Mouse (Mus musculus): ENCODE results near the gene Tspan9.
A peak's percentile ranks its signal among the peaks of the same experiment; 100 is the strongest.

The Tspan9 gene

DNA sequence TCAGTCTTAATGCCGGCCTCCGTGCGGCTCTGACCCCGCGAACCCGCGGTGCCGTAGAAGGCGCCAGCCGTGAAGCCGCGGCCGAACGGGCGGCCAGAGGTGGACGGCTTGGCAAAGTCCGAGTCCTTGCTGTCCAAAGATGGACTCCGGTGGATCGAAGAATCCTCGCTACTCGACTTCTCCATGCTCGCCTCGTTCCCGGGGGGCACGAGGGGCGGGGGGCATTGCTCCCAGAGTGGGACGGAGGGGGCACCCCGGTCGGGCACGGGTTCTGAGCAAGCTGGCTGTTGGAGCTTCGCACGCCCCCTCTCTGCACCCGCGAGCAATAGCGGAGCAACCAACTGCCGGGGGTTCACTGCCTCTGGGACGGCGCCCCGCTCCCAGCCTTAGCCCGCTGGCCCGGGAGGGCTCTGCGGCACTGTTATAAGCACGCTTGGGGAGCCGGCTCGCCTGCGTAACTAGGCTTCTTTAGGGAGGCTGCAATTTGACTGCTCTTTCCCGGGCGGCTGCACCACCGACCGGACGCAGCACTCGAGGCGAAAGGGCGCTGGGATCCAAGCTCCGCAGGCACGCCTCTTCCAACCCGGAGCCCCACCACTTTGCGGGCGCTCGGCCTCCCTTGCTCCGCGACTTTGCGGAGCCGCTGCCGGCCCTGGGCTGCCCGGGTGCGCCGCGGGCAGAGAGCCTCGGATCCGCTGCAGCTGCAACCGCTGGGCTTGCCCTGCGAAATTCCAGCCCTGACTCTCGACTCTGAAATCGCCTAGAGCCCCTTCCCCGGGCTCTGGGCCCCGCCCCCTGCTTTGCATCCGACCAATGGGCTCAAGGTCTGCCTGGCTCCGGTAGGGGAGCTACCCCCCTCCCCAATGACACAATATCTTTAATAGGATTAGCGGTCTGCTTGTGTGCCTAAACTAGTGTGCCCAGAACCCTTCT is 108.8 kb downstream of the Tspan9 start:
- DNase-seq = peak; percentile 58

DNA sequence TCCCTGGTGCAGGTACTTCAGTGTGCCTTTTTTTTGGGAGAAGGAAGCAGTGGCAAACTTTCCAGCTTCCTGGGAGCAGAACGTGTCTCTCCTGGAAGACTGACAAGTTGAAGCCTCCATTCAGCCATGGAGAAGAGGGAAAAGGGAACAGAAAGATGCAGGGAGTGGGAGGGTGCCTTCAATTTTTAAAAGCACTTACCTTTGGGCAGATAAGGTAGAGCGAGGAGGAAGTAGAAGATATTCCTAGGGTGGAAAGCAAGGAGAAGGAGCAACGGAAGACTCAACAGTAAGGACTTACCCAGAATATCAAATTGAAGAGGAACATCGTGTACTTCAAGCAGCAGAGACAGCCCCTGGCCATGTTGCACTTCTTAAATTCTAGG is 109.5 kb downstream of the Tspan9 start:
- no peak for DNase-seq

DNA sequence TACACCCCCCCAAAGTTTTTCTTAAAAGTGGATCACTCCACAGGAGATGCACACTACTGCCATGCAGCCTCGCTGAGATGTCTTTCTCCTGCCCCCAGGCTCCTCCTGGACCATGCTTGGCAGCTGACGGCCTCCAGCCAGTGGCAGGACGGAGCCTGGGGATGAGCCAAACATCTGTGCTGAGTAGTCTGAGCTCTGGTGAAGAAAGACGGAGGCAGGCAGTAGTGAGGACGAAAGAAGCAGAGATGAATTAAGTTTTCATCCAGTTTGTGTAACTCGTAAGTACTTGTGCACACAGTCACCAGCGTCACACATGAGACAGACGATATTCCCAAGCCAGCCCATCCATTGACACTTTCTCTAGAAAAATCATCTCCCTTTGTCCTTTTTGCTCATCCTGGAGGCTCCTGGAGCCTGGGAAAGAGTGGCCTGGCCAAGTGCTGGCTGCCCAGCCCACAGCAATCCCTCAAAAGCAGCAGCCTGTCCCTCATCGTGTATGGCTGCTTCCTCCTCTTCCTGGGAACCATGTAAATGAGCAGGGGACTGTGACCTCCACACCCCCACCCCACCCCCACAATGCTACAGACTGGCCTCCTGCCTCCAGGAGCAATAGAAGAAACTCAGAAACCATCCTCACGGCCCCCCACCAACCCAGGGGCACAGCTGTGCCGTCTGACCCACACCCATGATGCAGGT is 110.1 kb downstream of the Tspan9 start:
- DNase-seq = no peak

DNA sequence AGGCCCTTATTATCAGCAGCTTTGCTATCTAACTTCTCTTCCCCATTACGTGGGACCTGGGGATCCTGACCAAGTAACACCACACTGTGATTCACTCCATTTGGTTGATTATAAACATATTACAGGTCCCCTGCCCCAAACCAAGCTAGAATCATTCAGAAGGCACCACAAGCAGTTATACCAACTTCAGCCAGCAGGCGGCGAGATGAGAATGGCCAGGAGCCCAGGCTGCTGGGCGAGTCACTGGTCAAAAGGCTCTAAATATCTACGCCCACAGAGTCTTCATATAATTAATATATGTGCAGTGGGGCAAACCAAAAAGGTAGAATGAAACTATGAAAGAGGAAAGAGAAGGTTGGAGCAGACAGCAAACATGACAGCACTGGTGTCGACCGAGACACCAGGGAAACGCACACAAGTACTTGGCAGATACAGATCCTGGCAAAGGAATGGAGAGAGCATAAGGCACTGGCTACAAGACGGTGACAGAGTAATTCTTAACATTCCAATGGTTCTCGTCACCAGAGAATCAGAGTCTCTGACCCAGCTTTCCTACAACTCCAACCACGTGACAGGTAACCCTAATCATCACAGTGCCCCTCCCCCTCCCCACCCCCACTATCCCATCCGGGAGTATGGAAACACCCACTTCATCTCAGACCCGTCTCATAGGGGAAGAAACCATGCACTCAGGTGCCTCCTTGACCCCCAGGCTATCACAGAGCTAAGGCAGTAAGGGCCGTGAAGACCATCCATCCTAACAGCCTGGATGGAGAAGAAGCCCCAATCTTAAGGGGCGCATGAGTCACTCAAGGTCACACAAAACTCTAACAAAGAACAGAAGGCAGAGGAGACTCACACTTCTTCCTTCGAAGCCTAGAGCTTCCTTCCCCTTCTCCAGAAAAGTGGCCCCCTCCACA is 110.9 kb downstream of the Tspan9 start:
- DNase-seq = peak; percentile 73

DNA sequence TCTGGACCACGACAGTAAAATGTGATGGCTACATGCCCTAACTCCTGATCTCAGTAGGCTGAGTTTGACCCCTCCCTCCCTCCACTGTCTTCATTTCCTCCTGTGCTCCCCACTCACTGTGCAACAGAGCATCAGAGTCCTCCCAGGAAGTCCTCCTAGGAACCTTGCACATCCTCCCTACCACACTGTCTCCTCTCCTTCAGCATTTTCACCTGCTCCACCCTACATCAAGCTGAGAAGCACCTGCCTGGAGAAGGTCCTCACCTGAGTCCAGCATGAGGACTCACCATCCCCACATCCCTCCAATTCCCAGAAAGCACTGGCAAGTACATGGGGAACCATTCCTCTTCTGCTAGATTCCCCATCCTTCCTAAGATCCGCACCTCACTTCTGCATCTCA is 111.8 kb downstream of the Tspan9 start:
- no peak for DNase-seq

DNA sequence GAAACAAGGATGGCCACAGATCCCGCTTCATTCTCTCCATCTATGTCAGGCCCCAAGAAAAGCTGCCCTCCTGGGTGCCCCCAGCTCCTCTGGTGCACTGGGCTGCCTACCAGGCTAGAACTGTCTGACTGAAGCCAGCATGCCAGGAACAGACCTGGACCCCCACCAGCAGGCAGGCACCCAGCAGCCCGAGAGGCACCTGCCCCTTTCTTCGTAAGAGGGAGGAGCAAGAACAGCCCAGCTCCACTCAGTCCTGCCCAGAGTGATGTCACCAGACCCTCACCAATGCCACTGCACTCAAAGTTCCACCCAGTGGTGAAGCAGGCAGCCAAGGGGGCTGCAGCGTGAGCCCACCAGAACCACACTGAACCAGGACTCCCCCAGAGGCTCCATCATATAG is 112.3 kb downstream of the Tspan9 start:
- DNase-seq = no peak

DNA sequence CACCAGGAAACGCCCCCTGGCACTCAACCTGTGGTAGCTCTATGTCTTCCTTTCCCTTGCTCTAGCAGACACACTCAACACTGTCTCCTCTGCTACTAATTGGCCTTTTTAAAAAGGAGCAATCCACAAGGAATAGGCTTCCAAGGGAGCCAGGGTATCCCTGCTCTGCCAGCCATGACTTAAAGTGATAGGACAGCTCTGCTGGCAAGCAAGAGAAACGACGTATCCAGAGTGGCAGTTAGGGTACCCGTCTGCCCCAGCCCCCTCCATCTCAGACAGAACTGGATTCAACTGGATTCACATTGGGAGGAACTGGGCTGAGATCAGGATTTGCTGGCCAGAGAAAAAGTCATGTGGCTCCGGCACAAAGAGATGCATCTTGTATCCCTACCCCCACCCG is 112.9 kb downstream of the Tspan9 start:
- no peak for DNase-seq

DNA sequence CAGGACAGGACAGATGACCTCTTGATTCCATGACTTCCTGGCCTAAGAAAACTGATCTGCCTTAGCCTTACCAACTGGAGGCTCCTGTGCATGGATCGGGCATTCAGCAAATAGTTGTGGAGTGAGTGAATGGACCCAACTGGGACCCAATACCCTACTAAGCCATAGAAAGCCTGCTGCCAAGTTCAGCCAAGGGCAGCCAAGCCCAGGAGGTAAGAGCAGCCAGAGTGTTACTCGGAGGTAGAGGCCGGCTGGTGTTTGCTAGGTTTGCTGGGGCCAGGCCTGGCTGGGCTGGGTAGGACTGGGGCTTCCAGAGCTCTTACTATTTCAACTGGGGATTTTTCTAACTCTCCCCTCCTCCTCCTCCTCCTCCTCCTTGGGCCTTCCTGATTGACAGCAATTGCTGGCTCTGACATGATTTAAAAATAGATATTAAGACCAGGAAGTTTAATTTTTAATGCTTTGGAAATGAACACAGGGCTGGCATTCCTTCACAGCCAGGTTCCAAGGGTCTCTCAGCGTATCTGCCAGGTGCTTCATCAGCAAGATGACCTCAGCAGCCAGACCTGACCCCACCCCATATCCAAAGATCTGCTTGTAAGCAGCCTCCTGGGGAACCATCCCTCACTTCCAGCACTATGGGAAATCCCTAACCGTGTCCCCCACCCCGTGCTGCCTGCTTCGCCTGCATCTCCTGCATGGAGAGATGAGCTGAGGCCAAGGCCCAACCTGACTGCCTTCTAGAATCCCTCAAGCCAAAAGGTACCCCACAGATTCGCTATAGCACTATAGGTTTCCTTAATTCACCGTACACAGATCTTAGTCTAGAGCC is 113.7 kb downstream of the Tspan9 start:
- DNase-seq = no peak

DNA sequence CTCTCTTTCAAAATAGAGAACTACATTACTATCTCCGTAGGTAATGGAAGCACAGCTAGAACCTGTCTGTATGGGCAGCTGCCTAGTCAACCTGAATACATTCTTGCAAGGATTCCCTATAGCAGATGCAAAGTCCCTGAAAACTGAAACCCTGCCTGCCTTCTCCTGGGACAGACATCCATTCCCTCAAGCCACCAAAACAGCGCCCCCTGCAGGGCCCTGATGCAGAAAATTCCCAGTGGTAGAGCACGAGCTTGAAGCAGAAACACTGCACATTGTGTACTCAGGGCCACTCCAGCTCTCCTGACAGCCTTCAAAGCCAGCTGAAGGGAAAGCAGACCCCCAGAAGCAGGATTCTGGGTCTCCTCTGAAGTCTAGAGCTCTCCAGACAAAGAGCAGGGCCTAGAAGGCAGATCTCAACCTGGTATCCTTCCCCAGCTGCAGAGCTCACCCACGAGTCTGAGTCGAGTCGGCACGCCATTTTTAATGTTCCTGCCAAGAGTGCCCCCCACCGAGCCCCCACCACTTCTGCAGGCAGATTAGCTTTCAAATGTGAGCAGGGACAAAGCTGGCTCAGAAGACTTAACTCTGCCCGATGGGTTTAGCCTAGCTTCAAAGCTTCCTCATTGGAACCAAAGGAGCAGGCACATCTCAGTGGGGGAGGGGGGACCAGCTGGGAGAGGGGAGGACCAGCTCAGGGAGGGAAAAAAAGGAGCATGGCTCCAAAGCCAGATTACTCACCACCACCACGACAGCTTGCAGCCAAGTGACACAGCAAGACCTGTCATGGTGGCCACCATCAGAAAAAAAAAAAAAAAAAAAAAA is 115.1 kb downstream of the Tspan9 start:
- no peak for DNase-seq

DNA sequence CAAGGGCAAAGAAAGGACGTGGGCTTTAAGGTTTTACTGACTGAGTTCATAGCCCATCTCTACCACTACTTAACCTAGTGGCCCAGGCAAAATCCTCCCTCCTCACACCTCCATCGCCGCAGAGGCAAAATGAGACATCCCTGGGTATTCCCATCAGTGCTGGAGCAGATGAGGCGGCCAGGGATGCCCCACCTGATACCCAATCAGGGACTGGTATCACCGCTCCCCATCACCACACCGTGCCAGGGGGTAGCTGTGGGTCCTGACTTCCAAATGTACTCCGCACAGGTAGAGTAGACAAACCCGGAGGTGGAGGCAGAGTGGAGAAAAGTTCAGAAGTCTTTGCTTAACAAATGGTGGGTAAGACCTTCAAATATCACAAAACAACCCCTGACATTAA is 117.4 kb downstream of the Tspan9 start:
- DNase-seq = no peak

DNA sequence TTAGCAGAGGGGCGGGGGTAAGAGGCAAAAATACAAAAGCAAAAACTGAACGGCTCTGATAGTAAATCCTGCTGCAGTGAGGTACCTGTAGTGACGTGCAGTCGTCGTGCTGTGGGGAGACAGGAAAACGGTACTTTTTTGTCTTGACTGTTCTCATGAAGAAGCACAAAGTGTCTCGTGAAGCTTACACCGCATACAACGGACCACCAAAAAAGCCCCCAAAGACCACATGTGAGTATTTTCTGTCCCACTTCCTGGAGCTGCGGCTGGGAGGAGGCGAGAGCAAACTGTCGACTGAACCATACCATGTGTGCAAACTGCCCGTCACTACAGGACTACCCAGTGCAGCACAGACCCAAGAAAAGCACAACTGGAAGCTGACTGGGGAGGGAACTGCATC is 117.8 kb downstream of the Tspan9 start:
- DNase-seq = no peak

DNA sequence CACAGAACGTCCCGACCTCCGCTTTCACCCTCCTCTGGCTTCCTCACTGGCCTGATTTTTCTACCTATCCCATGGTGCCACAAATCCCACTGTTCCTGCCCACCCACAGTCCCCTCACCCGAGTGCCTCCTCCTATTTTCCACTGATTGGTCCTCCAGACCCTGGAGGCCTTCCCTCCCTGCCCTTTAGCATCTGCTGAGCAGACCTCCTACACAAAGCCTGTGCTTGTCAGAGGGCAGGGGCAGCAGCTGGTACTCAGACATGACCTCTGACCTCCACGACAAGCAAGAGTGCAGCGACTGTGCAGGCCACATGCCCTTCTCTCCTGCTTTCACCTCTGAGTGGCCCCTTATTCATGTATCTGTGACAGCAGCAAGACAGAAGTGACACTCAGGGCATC is 121.2 kb downstream of the Tspan9 start:
- no peak for DNase-seq

DNA sequence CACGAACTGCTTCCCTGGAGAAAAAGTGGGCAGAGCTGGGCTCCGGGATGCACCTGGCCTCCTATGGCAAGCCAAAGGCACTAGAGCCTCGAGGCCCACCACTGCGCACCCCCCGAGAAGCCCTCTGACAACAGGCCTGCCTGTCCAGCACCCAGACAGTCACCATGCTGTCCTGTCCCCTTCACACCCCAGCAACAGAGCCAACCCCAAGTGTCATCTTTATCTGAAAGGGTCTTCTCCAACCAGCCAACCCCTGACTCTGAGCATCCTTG is 121.5 kb downstream of the Tspan9 start:
- DNase-seq = no peak

DNA sequence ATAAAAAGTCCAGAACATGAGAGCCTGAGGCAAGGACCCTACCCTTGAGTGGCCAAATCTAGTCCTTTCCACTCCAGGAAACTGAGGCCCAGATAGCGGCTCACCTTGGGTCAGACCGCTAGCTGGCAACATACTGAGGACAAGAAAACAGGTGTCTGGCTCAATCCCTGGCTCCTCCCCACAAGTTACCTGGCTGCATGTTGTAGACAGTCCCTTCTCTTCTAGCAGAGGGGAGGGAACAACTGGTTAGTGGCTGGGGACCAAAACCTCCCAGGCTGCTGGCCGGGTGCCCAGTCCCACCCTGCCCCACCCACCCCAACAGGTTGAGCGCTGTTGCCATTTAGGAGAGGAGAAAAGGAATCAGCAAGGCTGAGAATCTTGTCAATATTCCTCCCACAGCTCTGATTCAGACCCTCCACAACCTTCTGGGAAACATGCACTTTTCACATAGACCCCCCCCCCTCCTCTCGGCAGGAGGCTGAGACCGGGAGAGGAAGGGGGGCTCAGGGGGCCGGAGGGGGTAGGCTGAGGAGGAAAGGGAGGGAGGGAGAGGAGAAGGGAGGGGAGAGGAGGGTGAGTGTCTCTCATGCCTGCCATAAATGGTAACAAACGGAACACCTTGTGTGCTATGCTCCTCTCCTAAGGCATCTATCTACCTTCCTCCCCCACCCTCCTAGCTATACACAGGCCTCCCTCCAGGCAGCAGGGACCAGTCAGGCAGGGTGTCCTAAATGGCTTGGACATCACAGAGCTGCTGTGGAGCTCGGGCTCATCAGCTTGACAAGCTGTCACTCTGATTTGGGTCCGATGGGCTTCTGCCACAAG is 122.1 kb downstream of the Tspan9 start:
- DNase-seq = no peak

DNA sequence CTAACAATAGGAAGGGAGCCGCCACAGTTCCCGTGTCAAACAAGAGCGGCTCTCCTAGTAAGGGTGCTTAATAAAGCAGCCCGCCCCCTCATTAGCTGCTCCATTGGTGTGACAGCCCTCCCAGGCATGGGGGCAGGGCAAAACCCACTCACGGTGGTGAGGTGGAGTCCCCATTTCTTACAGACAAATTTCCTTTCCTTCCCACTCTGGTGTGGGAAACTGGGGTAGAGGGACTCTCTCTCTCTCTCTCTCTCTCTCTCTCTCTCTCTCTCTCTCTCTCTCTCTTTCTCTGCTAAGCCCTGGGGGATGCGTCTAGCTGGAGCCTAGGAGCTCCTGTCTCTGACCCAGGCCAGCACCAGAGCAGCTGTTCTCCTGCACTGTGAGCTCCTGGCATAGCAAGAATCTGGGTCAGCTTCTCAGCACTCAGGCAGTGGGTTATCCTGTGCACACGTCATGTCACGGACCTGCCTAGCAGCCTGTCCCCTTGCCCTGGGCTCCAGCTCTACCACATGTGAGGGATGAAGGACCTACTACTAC is 122.8 kb downstream of the Tspan9 start:
- no peak for DNase-seq

DNA sequence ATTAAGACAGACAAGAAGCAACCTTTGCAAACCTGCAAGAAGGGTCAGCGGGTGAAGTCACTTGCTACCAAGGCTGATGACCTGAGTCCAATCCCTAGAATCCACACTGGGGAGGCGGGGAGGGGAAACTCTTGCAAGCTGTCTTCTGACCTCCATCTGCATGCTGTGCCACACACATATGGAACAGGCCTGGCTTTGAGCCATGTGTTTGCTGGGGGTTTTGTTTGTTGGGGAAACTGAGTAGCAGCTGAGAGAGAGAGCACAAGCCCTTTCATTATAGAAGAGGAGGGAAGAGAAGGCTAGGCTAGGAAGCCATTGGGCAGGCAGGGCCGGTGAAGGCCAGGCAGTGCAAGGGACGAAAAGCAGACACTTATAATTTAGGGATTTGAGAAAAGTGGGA is 123.3 kb downstream of the Tspan9 start:
- no peak for DNase-seq

DNA sequence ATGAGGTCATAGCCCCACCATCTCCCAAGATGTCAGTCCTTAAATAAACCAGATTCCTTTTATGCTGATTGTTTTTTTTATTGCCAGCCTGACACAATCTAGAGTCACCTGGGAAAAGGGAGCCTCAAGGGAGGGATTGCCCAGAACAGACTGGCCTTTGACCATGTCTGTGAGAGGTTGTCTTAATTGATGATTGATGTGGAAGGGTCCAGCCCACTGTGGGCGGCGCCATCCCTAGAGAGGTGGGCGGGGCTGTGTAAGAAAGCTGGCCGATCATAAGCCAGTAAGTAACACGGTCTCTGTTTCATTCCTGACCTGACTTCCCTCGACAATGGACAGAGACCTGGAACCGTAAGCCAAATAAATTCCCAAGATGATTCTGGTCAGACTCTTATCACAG is 124.3 kb downstream of the Tspan9 start:
- DNase-seq = no peak

DNA sequence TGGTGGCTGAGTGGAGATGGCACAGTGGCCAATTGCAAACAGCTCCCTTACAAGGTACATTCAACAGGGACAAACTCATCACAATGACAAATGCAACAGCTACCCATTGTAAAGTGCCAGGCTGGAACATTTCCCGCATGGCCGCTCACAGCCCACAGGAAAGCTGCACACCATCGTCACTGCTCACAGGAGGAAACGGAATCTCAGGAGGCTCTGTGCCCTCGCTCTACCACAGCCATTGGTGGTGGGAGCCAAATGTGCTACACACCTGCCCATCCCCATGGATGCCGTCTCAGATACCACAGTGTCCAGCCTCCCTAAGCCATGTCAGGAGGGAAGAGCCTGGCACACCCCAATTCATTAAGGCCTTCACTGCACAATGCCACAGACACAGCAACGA is 128.1 kb downstream of the Tspan9 start:
- DNase-seq = no peak

DNA sequence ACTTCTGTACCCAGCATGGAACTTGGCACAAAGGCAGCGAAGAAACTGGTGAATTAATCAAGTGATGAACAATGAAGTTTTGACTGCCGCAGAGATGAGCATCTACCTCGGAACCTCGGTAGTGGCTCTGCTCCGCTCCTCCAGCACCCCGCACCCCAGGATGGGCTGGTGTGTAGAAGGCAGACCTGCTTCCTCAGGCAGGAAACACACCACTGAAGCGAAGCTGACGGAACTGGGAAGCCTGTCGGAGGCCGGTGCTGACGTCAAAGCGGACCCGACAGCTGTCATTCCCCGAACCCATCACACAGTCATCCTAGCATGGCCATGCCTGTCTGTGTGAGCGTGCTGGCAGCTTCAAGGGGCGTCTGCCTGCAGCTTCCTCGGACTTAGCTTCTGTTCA is 131.6 kb downstream of the Tspan9 start:
- DNase-seq = no peak

DNA sequence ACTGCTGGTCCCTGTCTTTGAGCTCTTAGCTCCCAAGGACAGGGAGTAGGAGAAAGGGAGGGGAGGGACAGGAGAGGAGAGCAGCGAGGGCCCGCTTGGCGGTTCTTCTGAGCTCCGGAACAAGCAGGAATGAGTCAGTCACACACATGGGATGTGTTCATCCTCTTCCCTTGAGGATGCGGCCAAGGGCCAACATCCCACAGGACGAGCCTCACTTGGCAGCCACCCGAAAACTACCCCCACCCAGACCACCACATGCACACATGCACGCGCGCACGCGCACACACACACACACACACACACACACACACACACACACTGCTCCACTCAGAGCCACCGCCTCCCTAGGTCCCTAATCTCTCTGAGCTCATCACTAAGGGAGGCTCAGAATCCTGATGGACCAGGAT is 132.3 kb downstream of the Tspan9 start:
- DNase-seq = peak; percentile 67

All from right cerebral cortex, postnatal 25 days (tissue).